Mouse (Mus musculus): Measurements from ENCODE around the gene Nrp2. TPM values are rescaled to one million over a fixed set of nuclear protein-coding genes. Genes with fewer than 3 reads are reported as not detected.
A peak's percentile ranks its signal among the peaks of the same experiment; 100 is the strongest.

Gene Nrp2
- 2.0 and 2.7 TPM in 2 replicates for polyA plus RNA-seq (2012; rRNA removed)

DNA sequence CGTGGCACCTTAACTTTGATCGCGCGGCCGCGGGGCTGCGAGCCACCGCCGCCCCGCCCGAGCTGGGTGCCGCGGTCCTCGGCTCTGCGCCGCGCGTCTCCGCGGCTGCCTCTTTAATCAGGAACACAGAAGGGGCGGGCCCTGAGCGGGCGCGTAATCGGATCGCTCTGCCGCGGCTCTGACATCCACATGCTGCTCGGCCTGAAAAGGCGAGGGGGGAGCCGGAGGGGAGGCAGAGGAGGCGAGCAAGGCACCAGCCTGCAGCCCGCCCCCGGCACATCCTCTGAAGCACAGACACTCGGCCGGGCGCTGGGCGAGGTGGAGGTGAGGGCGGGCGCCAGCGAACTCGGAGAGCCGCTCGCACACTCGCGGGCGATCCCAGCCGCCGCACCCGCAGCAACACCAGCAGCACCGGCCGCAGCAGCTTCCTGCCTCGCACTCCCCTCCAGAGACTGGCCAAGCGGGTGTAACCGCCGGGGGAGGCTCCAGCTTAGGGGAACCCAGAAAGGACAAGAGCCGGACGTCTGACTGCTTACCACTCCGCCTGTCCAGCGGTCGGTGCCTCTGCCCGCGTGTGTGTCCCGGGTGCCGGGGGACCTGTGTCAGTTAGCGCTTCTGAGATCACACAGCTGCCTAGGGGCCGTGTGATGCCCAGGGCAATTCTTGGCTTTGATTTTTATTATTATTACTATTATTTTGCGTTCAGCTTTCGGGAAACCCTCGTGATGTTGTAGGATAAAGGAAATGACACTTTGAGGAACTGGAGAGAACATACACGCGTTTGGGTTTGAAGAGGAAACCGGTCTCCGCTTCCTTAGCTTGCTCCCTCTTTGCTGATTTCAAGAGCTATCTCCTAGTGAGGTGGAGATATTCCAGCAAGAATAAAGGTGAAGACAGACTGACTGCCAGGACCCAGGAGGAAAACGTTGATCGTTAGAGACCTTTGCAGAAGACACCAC is at the start of gene Nrp2:
Nrp2 (plus strand) TSS at position 128 of the 959 bp plus-strand sequence.
- Histone ChIP-seq H3K27ac (ENCODE audit: control insufficient read depth, insufficient read depth, low read depth, low read length) (no peak within 1 kb of the TSS), H3K27me3 (ENCODE audit: control insufficient read depth, insufficient read depth, low read length) (peaks cover 2% of the 10 kb centered on the region; the same call in 1 of the 2 replicates), H3K4me3 (ENCODE audit: control insufficient read depth, low read depth, low read length) (peak within 1 kb of the TSS; percentile 21), H3K36me3 (ENCODE audit: control insufficient read depth, insufficient read depth, low read length) (no peaks in the 10 kb centered on the region), H3K4me1 (ENCODE audit: control insufficient read depth, insufficient read depth, low read length) (no peaks in the 10 kb centered on the region; the same call in 1 of the 2 replicates)
- TF ChIP-seq POLR2A (IDR thresholded peaks at IDR 0.05; ENCODE audit: control insufficient read depth, low read depth, low read length): no peak; the same call in 1 of the 2 replicates
- no peak for TF ChIP-seq CTCF (IDR thresholded peaks at IDR 0.05; ENCODE audit: control insufficient read depth, insufficient read depth, insufficient replicate concordance, low read depth, low read length)

DNA sequence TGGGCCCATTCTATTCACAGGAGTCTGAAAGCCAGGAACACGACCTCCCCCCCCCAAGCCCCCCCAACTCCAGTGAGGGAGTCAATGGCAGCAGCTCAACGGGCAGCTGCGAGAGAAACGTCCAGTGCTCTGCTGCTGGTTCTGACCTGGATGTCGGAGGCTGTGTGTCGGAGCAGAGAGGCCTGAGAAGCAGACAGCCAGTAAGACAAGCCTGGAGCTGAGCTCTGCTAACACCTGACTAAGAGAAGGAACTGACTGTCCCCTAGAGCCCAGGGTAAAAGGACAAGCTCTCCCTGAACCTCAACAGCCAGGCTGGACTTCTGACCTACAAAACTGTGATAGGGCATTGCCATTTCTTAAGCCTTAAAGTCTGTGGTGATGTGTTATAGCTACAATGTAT is 48.6 kb upstream of the Nrp2 start:
- H3K4me3 ChIP-seq (ENCODE audit: control insufficient read depth, low read depth, low read length): no peak overlapping the region
- no peak overlapping the region for H3K27ac ChIP-seq (ENCODE audit: control insufficient read depth, insufficient read depth, low read depth, low read length)
- H3K27me3 ChIP-seq (ENCODE audit: control insufficient read depth, insufficient read depth, low read length): no peaks in the 10 kb centered on the region
- H3K4me1 ChIP-seq (ENCODE audit: control insufficient read depth, insufficient read depth, low read length): peaks cover 2% of the 10 kb centered on the region; the same call in 1 of the 2 replicates
- H3K36me3 ChIP-seq (ENCODE audit: control insufficient read depth, insufficient read depth, low read length): no peaks in the 10 kb centered on the region
- no peak for TF ChIP-seq CTCF (IDR thresholded peaks at IDR 0.05; ENCODE audit: control insufficient read depth, insufficient read depth, insufficient replicate concordance, low read depth, low read length)
- no peak for TF ChIP-seq POLR2A (IDR thresholded peaks at IDR 0.05; ENCODE audit: control insufficient read depth, low read depth, low read length)

DNA sequence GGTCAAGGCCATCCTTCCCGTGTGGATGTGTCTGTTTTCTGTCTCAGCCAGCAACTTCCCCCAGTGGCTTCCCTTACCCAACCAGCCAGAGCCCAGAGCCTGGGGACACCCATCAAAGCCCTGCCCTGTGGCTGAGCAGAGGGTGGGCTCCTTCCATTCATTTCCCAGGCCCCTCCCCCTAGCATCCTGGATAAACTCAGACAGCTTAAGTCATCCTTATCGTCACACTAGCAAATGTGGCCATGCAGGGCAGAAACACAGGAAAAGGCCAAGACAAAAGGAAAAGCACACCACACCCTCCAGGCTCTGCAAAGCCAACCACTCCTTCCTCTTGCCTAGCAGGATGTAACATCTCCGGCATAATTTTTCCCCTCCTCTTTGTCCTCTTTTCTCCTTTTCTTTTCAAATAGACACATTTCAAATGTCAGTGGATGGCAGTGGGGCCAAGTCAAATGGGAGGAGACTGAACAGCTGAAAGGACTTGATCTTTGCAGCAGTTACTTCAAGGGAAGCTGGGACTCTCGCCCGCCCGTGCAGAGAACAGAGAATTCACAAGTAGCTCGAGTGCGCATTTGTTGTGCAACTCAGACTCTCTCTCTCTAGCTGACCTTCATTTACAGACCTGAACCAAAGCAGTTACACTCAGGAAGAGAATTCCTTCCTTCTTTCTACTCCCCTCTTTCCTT is 38.0 kb upstream of the Nrp2 start:
- Histone ChIP-seq H3K4me1 (ENCODE audit: control insufficient read depth, insufficient read depth, low read length) (no peaks in the 10 kb centered on the region), H3K36me3 (ENCODE audit: control insufficient read depth, insufficient read depth, low read length) (no peaks in the 10 kb centered on the region), H3K4me3 (ENCODE audit: control insufficient read depth, low read depth, low read length) (no peak overlapping the region), H3K27ac (ENCODE audit: control insufficient read depth, insufficient read depth, low read depth, low read length) (no peak overlapping the region), H3K27me3 (ENCODE audit: control insufficient read depth, insufficient read depth, low read length) (no peaks in the 10 kb centered on the region)
- TF ChIP-seq POLR2A (IDR thresholded peaks at IDR 0.05; ENCODE audit: control insufficient read depth, low read depth, low read length) (no peak), CTCF (IDR thresholded peaks at IDR 0.05; ENCODE audit: control insufficient read depth, insufficient read depth, insufficient replicate concordance, low read depth, low read length) (no peak)

DNA sequence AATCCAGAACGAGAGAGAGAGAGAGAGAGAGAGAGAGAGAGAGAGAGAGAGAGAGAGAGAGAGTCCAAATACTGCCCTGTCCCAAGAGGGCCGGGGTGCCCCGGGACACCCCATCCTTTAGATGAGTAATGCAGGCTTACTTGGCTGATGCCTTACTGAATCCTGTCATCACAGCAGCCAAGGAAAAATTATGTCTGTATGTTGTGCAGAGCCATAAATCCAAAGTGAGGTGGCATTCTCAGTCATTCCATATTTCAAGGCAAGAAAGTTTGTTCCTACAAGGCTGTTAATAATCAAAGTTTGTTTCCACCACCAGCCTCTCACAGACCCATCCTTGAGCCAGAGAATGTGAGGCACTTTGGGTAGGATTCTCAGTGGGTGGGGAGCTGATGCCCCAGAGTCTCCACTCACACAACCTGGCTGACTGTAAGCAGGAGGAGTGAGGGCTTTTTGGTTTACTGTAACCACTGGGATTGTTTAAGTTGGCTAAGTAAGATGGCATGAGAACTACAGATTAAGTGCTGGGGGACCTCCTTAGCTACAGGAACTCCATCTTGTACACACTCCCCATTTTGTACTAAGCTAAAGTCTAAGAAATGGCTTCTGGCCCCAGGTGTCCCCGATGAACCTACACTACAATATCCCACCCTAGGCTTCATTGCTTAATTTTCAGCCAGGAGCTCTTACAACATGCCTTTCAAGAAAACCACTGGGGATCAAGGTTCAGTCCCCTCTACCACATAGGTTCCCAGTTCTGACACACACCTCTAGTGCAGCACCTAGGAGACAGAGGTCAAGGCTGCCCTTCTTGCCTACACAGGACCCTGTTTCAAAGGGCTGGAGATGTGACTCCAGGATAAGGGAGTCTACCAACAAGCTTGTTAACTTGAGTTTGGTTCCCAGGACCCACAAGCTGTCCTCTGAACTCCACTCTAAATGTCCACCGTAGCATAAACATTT is 37.0 kb upstream of the Nrp2 start:
- Histone ChIP-seq H3K36me3 (ENCODE audit: control insufficient read depth, insufficient read depth, low read length) (no peaks in the 10 kb centered on the region), H3K4me1 (ENCODE audit: control insufficient read depth, insufficient read depth, low read length) (no peaks in the 10 kb centered on the region), H3K4me3 (ENCODE audit: control insufficient read depth, low read depth, low read length) (no peak overlapping the region), H3K27ac (ENCODE audit: control insufficient read depth, insufficient read depth, low read depth, low read length) (no peak overlapping the region), H3K27me3 (ENCODE audit: control insufficient read depth, insufficient read depth, low read length) (no peaks in the 10 kb centered on the region)
- TF ChIP-seq POLR2A (IDR thresholded peaks at IDR 0.05; ENCODE audit: control insufficient read depth, low read depth, low read length): no peak
- no peak for TF ChIP-seq CTCF (IDR thresholded peaks at IDR 0.05; ENCODE audit: control insufficient read depth, insufficient read depth, insufficient replicate concordance, low read depth, low read length)

DNA sequence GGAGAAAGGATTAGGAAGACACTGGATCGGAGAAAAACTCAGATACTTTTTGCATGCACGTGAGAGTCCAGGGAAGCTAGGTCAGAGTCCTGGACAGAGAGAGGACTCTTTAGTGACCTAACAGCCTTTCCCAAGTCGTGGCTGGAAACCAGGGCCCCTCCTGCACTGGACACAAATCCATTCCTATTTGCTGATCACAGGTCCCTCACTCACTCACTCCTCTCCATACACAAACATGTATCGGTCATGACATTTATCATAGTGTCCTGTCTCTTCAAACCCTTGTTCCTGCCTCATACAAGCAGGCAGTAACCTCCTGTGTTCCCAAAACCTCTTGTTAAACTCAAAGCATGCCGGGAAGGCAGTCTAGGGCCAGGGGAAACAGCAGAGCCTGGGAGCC is 36.3 kb upstream of the Nrp2 start:
- no peak for TF ChIP-seq POLR2A (IDR thresholded peaks at IDR 0.05; ENCODE audit: control insufficient read depth, low read depth, low read length)
- TF ChIP-seq CTCF (IDR thresholded peaks at IDR 0.05; ENCODE audit: control insufficient read depth, insufficient read depth, insufficient replicate concordance, low read depth, low read length): no peak
- Histone ChIP-seq H3K4me1 (ENCODE audit: control insufficient read depth, insufficient read depth, low read length) (no peaks in the 10 kb centered on the region), H3K27ac (ENCODE audit: control insufficient read depth, insufficient read depth, low read depth, low read length) (no peak overlapping the region), H3K4me3 (ENCODE audit: control insufficient read depth, low read depth, low read length) (no peak overlapping the region), H3K27me3 (ENCODE audit: control insufficient read depth, insufficient read depth, low read length) (no peaks in the 10 kb centered on the region), H3K36me3 (ENCODE audit: control insufficient read depth, insufficient read depth, low read length) (no peaks in the 10 kb centered on the region)

DNA sequence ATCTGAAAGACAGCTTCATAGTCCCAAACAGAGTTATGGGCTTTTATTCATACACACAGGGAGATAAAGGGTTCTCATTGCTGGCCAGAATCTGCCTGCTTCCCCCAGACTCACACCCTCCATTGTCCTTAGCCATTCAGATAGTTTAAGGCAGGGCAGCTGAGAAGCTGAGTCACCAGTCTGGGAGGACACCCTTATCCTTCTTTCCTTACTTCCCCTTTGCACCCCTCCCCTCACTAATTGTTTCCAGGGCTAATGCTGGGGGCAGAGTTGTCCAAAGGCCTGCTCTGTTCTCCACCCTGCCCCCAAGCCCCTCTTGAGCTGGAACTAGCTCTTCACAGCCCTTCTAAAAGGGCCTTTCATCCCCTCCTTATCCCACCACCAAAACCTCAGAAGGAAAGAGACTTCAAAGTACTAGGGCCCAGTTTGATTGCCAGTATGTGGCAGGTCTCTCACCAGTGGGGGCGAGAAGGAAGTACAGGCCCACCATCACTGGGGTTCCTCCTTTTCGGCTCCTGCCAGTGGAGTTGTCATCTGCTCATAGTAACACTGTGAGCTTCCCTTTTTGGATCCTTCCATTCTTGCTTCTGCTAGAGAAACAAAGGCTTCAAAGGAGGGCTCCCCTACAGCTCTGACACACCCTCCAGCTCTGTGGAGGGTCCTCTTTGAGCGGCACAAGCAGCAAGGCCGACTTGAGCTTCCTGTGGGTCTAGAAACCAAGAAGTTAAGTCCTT is 24.3 kb upstream of the Nrp2 start:
- no peaks in the 10 kb centered on the region for H3K36me3 ChIP-seq (ENCODE audit: control insufficient read depth, insufficient read depth, low read length)
- no peak overlapping the region for H3K4me3 ChIP-seq (ENCODE audit: control insufficient read depth, low read depth, low read length)
- TF ChIP-seq POLR2A (IDR thresholded peaks at IDR 0.05; ENCODE audit: control insufficient read depth, low read depth, low read length) (no peak), CTCF (IDR thresholded peaks at IDR 0.05; ENCODE audit: control insufficient read depth, insufficient read depth, insufficient replicate concordance, low read depth, low read length) (no peak)
- no peaks in the 10 kb centered on the region for H3K4me1 ChIP-seq (ENCODE audit: control insufficient read depth, insufficient read depth, low read length)
- H3K27me3 ChIP-seq (ENCODE audit: control insufficient read depth, insufficient read depth, low read length): no peaks in the 10 kb centered on the region
- H3K27ac ChIP-seq (ENCODE audit: control insufficient read depth, insufficient read depth, low read depth, low read length): no peak overlapping the region
